Mouse (Mus musculus) megakaryocyte, embryonic 14.5 days (primary cell): ENCODE results near the gene Tbc1d16. TPM values are rescaled to one million over a fixed set of nuclear protein-coding genes. Genes with fewer than 3 reads are reported as not detected.

Experiments used
- H3K27me3 ChIP-seq: replicated peaks from 2 replicates; pipeline ENCODE3; 2012; ENCODE audit warnings: inconsistent platforms
- H3K36me3 ChIP-seq: replicated peaks from 2 replicates; pipeline ENCODE3; 2012; ENCODE audit warnings: low read length, inconsistent platforms, mixed read lengths
- H3K4me1 ChIP-seq: 2 replicates; pipeline ENCODE4 v1.6.1; 2012; ENCODE audit warnings: inconsistent platforms
- H3K4me3 ChIP-seq: replicated peaks from 2 replicates; pipeline ENCODE3; 2012; ENCODE audit warnings: moderate library complexity, mild to moderate bottlenecking, inconsistent platforms
- H3K9me3 ChIP-seq: 2 replicates; pipeline ENCODE4 v1.6.1; 2012; ENCODE audit warnings: inconsistent platforms
- FLI1 ChIP-seq: IDR thresholded peaks from 2 replicates; pipeline ENCODE4 v1.6.1; 2012; ENCODE audit warnings: low read length, inconsistent platforms, mixed read lengths
- GATA1 ChIP-seq: IDR thresholded peaks from 3 replicates; pipeline ENCODE4 v1.6.1; 2012; ENCODE audit warnings: mixed read lengths, low read length, inconsistent platforms, borderline replicate concordance
- polyA plus RNA-seq: library from polyadenylated mRNA; stranded (reverse); fragments of >175 nt; gene quantifications from 2 replicates; pipeline ENCODE4 v1.2.3, GENCODE M21; 2012; ENCODE audit warnings: low replicate concordance; ENCODE audit not compliant: insufficient read depth

The Tbc1d16 gene
- polyA plus RNA-seq, 1 experiment, result 0.85 TPM

GRCm38 (mm10) chr11:119237007-119237406 lies 8.7 kb upstream of the Tbc1d16 start:
- TF ChIP-seq GATA1 (no peak), FLI1 (no peak)
- peaks cover 16% of the 10 kb centered on the region for H3K9me3 ChIP-seq
- H3K4me1 ChIP-seq, result peaks cover 24% of the 10 kb centered on the region
- no peak overlapping the region for H3K4me3 ChIP-seq
- H3K27me3 ChIP-seq, result peaks cover 55% of the 10 kb centered on the region
- no peaks in the 10 kb centered on the region for H3K36me3 ChIP-seq

DNA sequence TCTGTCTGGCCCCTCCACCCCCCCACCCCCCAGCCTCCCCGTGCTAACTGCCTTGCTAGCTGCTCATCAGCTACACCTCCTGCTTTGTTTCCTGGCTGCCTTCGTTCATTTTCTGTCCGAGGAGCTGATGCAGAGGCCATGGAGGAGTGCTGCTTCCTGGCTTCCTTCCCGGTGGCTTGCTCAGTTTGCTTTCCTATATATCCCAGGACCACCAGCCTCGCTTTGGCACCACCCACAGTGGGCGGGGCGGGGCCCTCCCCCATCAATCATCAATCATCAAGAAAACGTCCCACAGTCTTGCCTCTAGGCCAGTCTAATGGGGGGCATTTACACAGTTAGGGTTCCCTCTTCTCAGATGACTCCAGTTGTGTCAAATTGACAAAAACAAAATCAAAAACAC lies 8.1 kb upstream of the Tbc1d16 start:
- peaks cover 24% of the 10 kb centered on the region for H3K4me1 ChIP-seq
- no peak for TF ChIP-seq GATA1
- TF ChIP-seq FLI1, result no peak
- H3K36me3 ChIP-seq, result no peaks in the 10 kb centered on the region
- peaks cover 16% of the 10 kb centered on the region for H3K9me3 ChIP-seq
- no peak overlapping the region for H3K4me3 ChIP-seq
- H3K27me3 ChIP-seq, result peaks cover 59% of the 10 kb centered on the region

DNA sequence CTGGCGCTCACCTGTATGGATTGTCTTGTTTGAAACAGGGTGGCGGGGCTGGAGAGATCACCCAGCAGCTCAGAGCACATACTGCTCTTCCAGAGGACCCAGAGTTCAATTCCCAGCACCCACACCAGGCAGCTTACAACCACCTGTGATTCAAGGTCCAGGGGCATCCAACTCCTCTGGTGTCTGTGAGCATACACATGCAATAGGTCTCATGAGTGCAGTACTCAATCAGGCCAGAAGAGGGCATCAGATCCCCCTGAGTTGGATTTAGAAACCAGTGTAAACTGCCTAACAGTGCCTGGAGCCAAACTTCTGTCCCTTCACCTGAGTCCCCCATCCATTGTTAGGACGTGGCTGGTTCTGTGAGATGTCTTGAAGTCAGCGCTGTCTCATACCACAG lies 7.3 kb upstream of the Tbc1d16 start:
- H3K4me3 ChIP-seq, result no peak overlapping the region
- peaks cover 24% of the 10 kb centered on the region for H3K4me1 ChIP-seq
- no peak for TF ChIP-seq GATA1
- no peak for TF ChIP-seq FLI1
- H3K9me3 ChIP-seq, result peaks cover 16% of the 10 kb centered on the region
- no peaks in the 10 kb centered on the region for H3K36me3 ChIP-seq
- peaks cover 65% of the 10 kb centered on the region for H3K27me3 ChIP-seq

GRCm38 (mm10) chr11:119234770-119235169 lies 6.5 kb upstream of the Tbc1d16 start:
- Histone ChIP-seq H3K4me1 (peaks cover 24% of the 10 kb centered on the region), H3K4me3 (no peak overlapping the region), H3K36me3 (no peaks in the 10 kb centered on the region), H3K9me3 (peaks cover 14% of the 10 kb centered on the region), H3K27me3 (peaks cover 66% of the 10 kb centered on the region)
- TF ChIP-seq GATA1 (no peak), FLI1 (no peak)

GRCm38 (mm10) chr11:119228846-119229626 lies 737 bp upstream of the Tbc1d16 start:
- no peak for TF ChIP-seq FLI1
- TF ChIP-seq GATA1, result no peak
- Histone ChIP-seq H3K4me3 (peak overlapping the region; percentile 92), H3K27me3 (peaks cover 89% of the 10 kb centered on the region), H3K9me3 (no peaks in the 10 kb centered on the region), H3K4me1 (peaks cover 22% of the 10 kb centered on the region), H3K36me3 (no peaks in the 10 kb centered on the region)

- Histone ChIP-seq H3K36me3 (no peaks in the 10 kb centered on the region), H3K27me3 (peaks cover 95% of the 10 kb centered on the region), H3K9me3 (no peaks in the 10 kb centered on the region), H3K4me3 (peak overlapping the region; percentile 92), H3K4me1 (peaks cover 22% of the 10 kb centered on the region)
- no peak for TF ChIP-seq GATA1
- TF ChIP-seq FLI1, result no peak
Measured at GRCm38 (mm10) chr11:119227591-119227990, 708 bp downstream of the Tbc1d16 start.

- Histone ChIP-seq H3K9me3 (no peaks in the 10 kb centered on the region), H3K27me3 (peaks cover 90% of the 10 kb centered on the region), H3K4me3 (peak overlapping the region; percentile 7), H3K4me1 (peaks cover 22% of the 10 kb centered on the region), H3K36me3 (no peaks in the 10 kb centered on the region)
- TF ChIP-seq GATA1, result no peak
- TF ChIP-seq FLI1, result no peak
Measured at GRCm38 (mm10) chr11:119225634-119226033, 2.7 kb downstream of the Tbc1d16 start.

- Histone ChIP-seq H3K4me3 (no peak overlapping the region), H3K36me3 (no peaks in the 10 kb centered on the region), H3K9me3 (no peaks in the 10 kb centered on the region), H3K4me1 (peaks cover 22% of the 10 kb centered on the region), H3K27me3 (peaks cover 90% of the 10 kb centered on the region)
- TF ChIP-seq FLI1, result no peak
- no peak for TF ChIP-seq GATA1
Measured at GRCm38 (mm10) chr11:119224926-119225325, 3.4 kb downstream of the Tbc1d16 start.

DNA sequence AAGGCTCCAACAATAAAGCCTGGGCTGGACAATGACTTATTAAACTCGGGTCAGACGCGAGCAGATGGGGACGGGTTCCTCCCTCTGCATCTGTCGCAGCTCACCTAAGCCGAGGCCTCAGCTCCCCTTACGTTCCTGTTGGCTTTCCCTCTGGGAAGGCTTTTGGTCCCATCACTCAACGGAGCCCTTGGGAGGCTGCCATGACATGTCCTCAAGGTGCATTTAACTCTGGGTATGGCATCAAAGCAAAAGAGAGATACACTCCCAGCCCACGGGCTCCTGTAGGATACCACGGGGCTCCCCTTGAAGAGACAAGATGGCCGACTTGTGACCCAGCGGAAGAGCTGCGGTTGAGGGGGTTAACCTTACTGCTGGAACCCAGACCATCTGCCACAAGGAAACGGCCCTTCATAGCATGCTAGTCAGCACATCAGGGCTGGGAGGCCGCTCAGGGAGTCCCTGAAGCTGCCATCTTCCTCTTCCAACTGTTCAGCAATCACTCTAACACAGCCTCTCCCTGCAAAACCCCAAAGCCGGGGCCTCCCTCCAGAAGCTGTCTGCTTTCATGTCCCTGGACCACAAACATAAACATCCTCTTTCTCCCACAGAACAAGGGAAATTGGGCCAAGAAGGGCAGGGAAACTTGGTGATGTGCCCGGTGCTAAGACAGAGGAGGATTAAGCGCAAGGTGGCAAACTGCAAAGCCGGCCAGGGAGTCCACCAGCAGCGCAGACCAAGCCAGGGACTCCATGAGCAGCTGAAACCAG lies 5.0 kb downstream of the Tbc1d16 start:
- Histone ChIP-seq H3K4me1 (peaks cover 10% of the 10 kb centered on the region), H3K9me3 (no peaks in the 10 kb centered on the region), H3K27me3 (peaks cover 84% of the 10 kb centered on the region), H3K36me3 (no peaks in the 10 kb centered on the region), H3K4me3 (no peak overlapping the region)
- TF ChIP-seq FLI1 (no peak), GATA1 (no peak)
